In the genomic region with DNA sequence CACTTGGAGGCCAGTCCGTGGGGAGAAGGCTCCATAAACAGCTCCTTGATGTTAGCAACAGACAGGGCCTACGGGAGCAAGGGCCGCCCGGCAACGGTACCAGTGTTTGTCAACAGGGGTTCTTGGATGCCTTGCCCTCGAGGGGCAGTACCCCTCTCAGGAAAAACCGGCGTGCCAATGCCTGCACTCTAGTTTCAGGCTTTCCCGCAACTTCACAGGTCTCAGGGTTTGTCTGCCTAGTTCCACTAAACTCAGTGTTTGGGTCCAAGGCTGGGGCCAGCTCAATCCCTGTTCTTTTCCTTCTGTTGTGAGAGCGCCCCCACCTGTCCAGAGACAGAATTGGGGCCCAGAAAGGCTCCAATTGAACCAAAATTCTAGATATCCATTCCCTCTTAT, we compare ENCODE assay signal across 8 mouse cellular contexts. TPM values are rescaled to one million over a fixed set of nuclear protein-coding genes. Genes with fewer than 3 reads are reported as not detected.
A peak's percentile ranks its signal among the peaks of the same experiment; 100 is the strongest.
DNase-seq lines count a peak whose midpoint lies in the region; ATAC-seq lines count a peak whose summit lies in the region.

No protein-coding gene starts in this region.

- peaks cover 12% of the 10 kb centered on the region for H3K4me1 ChIP-seq in intestine, embryonic 14.5 days (replicated peaks; ENCODE audit: control insufficient read depth, insufficient read depth, low read length)

- H3K9ac ChIP-seq in intestine, embryonic 14.5 days (ENCODE audit: low read length) = peak overlapping the region; percentile 41

- peaks cover 61% of the 10 kb centered on the region for H3K36me3 ChIP-seq in intestine, embryonic 14.5 days (ENCODE audit: control insufficient read depth, insufficient read depth, low read length)

- peak overlapping the region; percentile 60; the same call in 1 of the 2 replicates for H3K27ac ChIP-seq in intestine, embryonic 14.5 days (ENCODE audit: low read depth)

- H3K4me3 ChIP-seq in intestine, embryonic 14.5 days (ENCODE audit: low read depth, low read length) = peak overlapping the region; percentile 69

- no peaks in the 10 kb centered on the region for H3K27me3 ChIP-seq in intestine, embryonic 14.5 days (replicated peaks; ENCODE audit: control insufficient read depth, insufficient read depth, low read length)

- 2% methylated on average over 10 of the region's 10 CpGs for WGBS in intestine, embryonic 14.5 days

- H3K4me2 ChIP-seq in intestine, embryonic 14.5 days (ENCODE audit: low read length) = peak overlapping the region; percentile 90

- intact Hi-C loops in left cerebral cortex, postnatal 25 days (cut with DNase I) = loop anchor here (1.0 kb wide), 1 partner anchor 34 kb away; no protein-coding TSS in a partner anchor

- DNase-seq in heart, adult 18-20 months = peak; percentile 87 to 93
- DNase-seq in heart, adult 11 months = no peak
- peak; percentile 61 to 78 for DNase-seq in cerebellum, postnatal 4 days (ENCODE audit: low spot score in 2 of 2)
- peak; percentile 71 to 72 for DNase-seq in gastrocnemius, adult 8-10 months (ENCODE audit: low spot score in 2 of 2)
- no peak for DNase-seq in intestine, embryonic 14.5 days (ENCODE audit: low spot score)
- DNase-seq in left cerebral cortex, postnatal 25 days (ENCODE audit: low spot score in 2 of 2) = peak; percentile 76 to 81
- DNase-seq in spleen, adult 12 weeks (ENCODE audit: low spot score) = peak; percentile 83

- H3K9me3 ChIP-seq in intestine, embryonic 14.5 days (ENCODE audit: control insufficient read depth, low read length) = no peaks in the 10 kb centered on the region

- peak; percentile 48 for ATAC-seq in intestine, embryonic 14.5 days (replicated peaks; ENCODE audit: low FRiP score, low TSS enrichment, low read depth)
- ATAC-seq in megakaryocyte-erythroid progenitor cell, adult 5-6 weeks (replicated peaks; ENCODE audit: low FRiP score, low TSS enrichment, poor library complexity, severe bottlenecking) = peak; percentile 52

RNA-seq across cellular contexts. Expression of gene Ppox, which starts 0.5 kb away (rescaled TPM):
- total RNA-seq in heart, adult 18-20 months (2021) = 10 to 100 TPM; 13.1 to 13.6 TPM
- total RNA-seq in gastrocnemius, adult 8-10 months (2022) = 10 to 100 TPM in 2 of 4 experiments, 1 to 10 TPM in 2; 7.3 to 10.7 (median 9.0) TPM
- 48.6 and 51.5 TPM in 2 replicates for polyA plus RNA-seq in intestine, embryonic 14.5 days (2014; fragmentation: Nextera tagmentation; extraction: Ambion mirVana)
- 10 to 100 TPM; 19.9 to 29.4 TPM for total RNA-seq in left cerebral cortex, postnatal 25 days (2021)
- total RNA-seq in megakaryocyte-erythroid progenitor cell, adult 5-6 weeks (2014; fragmentation: Nextera tagmentation) = 114 and 123 TPM in 2 replicates
- total RNA-seq in megakaryocyte-erythroid progenitor cell, adult 5-6 weeks (2017) = 18.1 and 29.5 TPM in 2 replicates

RNA-seq across cellular contexts. Expression of gene Usp21, which starts 6.3 kb away (rescaled TPM):
- total RNA-seq in heart, adult 18-20 months (2021) = 10 to 100 TPM; 17.7 to 20.9 TPM
- 10 to 100 TPM; 15.3 to 19.3 (median 16.2) TPM for total RNA-seq in gastrocnemius, adult 8-10 months (2022)
- 63.0 and 68.1 TPM in 2 replicates for polyA plus RNA-seq in intestine, embryonic 14.5 days (2014; fragmentation: Nextera tagmentation; extraction: Ambion mirVana)
- total RNA-seq in left cerebral cortex, postnatal 25 days (2021) = 10 to 100 TPM; 59.6 to 64.1 TPM
- 44.1 and 50.1 TPM in 2 replicates for total RNA-seq in megakaryocyte-erythroid progenitor cell, adult 5-6 weeks (2014; fragmentation: Nextera tagmentation)
- total RNA-seq in megakaryocyte-erythroid progenitor cell, adult 5-6 weeks (2017) = 16.9 and 33.0 TPM in 2 replicates

RNA-seq across cellular contexts. Expression of gene B4galt3, which starts 11.4 kb away (rescaled TPM):
- 10 to 100 TPM; 18.7 to 19.6 TPM for total RNA-seq in heart, adult 18-20 months (2021)
- total RNA-seq in gastrocnemius, adult 8-10 months (2022) = 10 to 100 TPM in 2 of 4 experiments, 1 to 10 TPM in 2; 8.7 to 14.1 (median 10.9) TPM
- polyA plus RNA-seq in intestine, embryonic 14.5 days (2014; fragmentation: Nextera tagmentation; extraction: Ambion mirVana) = 65.5 and 68.4 TPM in 2 replicates
- total RNA-seq in left cerebral cortex, postnatal 25 days (2021) = 10 to 100 TPM; 58.1 to 63.6 TPM
- 34.5 and 55.7 TPM in 2 replicates for total RNA-seq in megakaryocyte-erythroid progenitor cell, adult 5-6 weeks (2014; fragmentation: Nextera tagmentation)
- total RNA-seq in megakaryocyte-erythroid progenitor cell, adult 5-6 weeks (2017) = 15.2 and 24.0 TPM in 2 replicates

RNA-seq across cellular contexts. Expression of gene Ufc1, which starts 13.3 kb away (rescaled TPM):
- total RNA-seq in heart, adult 18-20 months (2021) = 10 to 100 TPM; 90.4 to 91.6 TPM
- total RNA-seq in gastrocnemius, adult 8-10 months (2022) = 100 to 1,000 TPM; 102 to 110 (median 106) TPM
- polyA plus RNA-seq in intestine, embryonic 14.5 days (2014; fragmentation: Nextera tagmentation; extraction: Ambion mirVana) = 105 and 114 TPM in 2 replicates
- total RNA-seq in left cerebral cortex, postnatal 25 days (2021) = 100 to 1,000 TPM; 105 to 115 TPM
- total RNA-seq in megakaryocyte-erythroid progenitor cell, adult 5-6 weeks (2014; fragmentation: Nextera tagmentation) = 74.8 and 83.3 TPM in 2 replicates
- total RNA-seq in megakaryocyte-erythroid progenitor cell, adult 5-6 weeks (2017) = 65.6 and 72.6 TPM in 2 replicates

RNA-seq across cellular contexts. Expression of gene Ndufs2, which starts 30.3 kb away (rescaled TPM):
- total RNA-seq in heart, adult 18-20 months (2021) = 1,000 to 10,000 TPM; 1,592 to 1,593 TPM
- 100 to 1,000 TPM; 830 to 997 (median 868) TPM for total RNA-seq in gastrocnemius, adult 8-10 months (2022)
- polyA plus RNA-seq in intestine, embryonic 14.5 days (2014; fragmentation: Nextera tagmentation; extraction: Ambion mirVana) = 247 and 258 TPM in 2 replicates
- total RNA-seq in left cerebral cortex, postnatal 25 days (2021) = 100 to 1,000 TPM; 258 to 278 TPM
- 273 and 313 TPM in 2 replicates for total RNA-seq in megakaryocyte-erythroid progenitor cell, adult 5-6 weeks (2014; fragmentation: Nextera tagmentation)
- total RNA-seq in megakaryocyte-erythroid progenitor cell, adult 5-6 weeks (2017) = 280 and 331 TPM in 2 replicates

Comparison
In these comparisons a context has a peak if more than half of its experiments do, and no peak if none do; other contexts are left out.
1. DNase-seq: peak in heart, adult 18-20 months (2 of 2), cerebellum, postnatal 4 days (2 of 2), gastrocnemius, adult 8-10 months (2 of 2), left cerebral cortex, postnatal 25 days (2 of 2) and spleen, adult 12 weeks (single experiment); none in heart, adult 11 months (single experiment) and intestine, embryonic 14.5 days (single experiment).